Mouse (Mus musculus) large intestine, adult 2 months (tissue): ENCODE results near the gene Spa17. TPM values are rescaled to one million over a fixed set of nuclear protein-coding genes. Genes with fewer than 3 reads are reported as not detected.

Experiments
- DNase-seq: peaks from one replicate; pipeline ENCODE4 v3.0.0-alpha.2; 2012; ENCODE audit warnings: low read depth, low spot score
- WGBS: fragments of 180-500 bp; shearing (Covaris S2); methylation state at CpG from one replicate; pipeline ENCODE4 v1.1.7; 2018; 5-methylcytosine and 5-hydroxymethylcytosine counted together
- polyA plus RNA-seq: library from polyadenylated mRNA; depleted of rRNA; stranded (reverse); fragments of >200 nt; gene quantifications from 2 replicates; pipeline ENCODE4 v1.2.3, GENCODE M21; 2012; rRNA removed

Gene Spa17
- 0.30 and 0.60 TPM in 2 replicates for polyA plus RNA-seq

DNA sequence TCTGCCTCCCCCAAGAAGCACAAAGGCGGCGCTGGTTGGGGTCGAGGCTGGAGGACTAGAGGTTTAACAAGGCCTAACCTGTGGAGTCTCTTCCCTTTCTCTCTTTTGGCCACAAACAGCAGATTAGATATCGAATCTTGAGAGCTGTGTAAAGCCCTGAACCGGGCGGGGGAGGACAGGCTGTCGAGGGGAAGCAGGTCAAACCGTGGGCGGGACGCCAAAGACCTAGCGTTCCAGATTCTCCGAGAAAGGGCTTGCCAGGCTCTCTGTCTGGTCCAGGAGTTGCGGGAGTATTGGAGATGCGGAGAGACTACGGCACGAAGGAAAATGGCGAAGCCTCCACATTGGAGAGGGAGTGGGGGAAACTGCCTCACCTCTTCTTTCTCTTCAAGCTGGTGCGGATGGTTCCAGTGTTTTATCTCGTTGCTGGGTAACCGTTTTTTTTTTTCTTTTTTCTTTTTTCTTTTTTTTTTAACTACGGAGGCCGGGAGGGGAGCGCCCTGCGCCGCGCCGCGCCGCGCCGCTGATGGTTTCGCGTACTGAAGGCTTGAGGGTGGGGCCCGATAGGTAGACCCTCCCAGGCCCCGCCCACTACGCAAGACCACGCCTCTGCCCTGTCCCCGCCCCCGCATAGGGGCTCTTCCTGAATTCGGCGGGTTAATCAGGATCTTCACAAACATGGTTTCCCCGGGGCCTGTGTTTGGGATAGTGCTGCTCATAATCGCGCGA, at the start of gene Spa17:
TSS of gene Spa17 (minus strand) at position 541 of the 729 bp plus-strand sequence.
- DNase-seq, result peak; percentile 64
- under 1% methylated on average over 45 of the region's 45 CpGs for WGBS

- WGBS, result 68% methylated on average over 1 of the region's 1 CpGs
- no peak for DNase-seq
These were observed 49.7 kb upstream of the Spa17 start for GRCm38 (mm10) chr9:37663210-37663609.

DNA sequence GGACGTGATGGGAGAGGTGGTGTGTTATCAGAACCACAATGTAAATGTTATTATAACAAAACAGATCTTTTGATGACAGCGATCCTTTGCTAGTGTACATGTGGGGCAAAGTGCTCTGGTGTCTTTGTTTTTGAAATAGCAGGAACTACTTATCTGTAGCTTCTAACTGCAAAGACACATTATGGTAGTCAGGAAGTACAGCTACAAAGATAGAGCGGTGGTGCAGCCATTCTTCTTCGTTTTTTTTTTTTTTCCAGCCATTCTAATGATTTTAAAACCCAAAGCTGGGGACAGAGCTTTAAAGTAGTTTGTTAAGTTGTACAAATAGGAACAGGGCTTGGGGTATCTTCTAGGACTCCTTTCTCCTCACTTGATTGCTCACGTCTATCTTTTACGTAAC, 45.9 kb upstream of the Spa17 start:
- DNase-seq, result no peak
- 84% methylated on average over 6 of the region's 6 CpGs for WGBS

DNA sequence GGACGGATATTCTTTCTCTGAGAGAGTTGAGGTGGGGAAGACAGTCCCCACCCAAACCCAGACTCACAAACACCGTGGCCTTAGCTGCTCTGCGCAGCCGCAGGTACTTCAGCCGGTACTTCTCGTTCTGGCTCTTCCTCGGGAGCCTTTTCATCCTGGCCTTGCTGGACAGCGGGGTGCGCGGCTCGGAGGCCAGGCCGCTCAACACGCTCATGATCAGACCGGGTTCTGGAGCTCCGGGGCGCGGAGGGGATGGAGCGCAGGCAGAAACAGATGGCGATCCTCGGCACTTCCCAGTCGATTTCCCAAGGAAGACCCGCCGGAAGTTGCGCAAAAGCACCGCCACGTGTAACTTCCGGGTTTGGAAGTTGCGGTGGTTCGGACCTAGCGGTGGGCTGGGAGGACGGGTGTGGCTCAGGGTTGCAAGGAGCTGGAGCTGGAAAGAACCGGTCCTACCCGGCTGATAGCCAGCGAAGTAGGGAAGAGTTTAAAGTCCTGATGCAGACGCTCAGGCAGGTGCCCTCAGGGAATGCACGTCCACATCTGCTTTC, 43.5 kb upstream of the Spa17 start, which contains the start of gene Tbrg1:
TSS of gene Tbrg1 (minus strand) at position 382 of the 551 bp plus-strand sequence.
- DNase-seq, result peak; percentile 95
- under 1% methylated on average over 36 of the region's 36 CpGs for WGBS

- WGBS, result under 1% methylated on average over 10 of the region's 10 CpGs
- DNase-seq, result peak; percentile 60
These were observed 42.9 kb upstream of the Spa17 start for GRCm38 (mm10) chr9:37656439-37656881.

GRCm38 (mm10) chr9:37655961-37656360, 42.4 kb upstream of the Spa17 start:
- no peak for DNase-seq
- WGBS, result 36% methylated on average over 8 of the region's 8 CpGs

- no peak for DNase-seq
- WGBS, result 90% methylated on average over 5 of the region's 5 CpGs
These were observed 40.3 kb upstream of the Spa17 start for GRCm38 (mm10) chr9:37653836-37654235.

DNA sequence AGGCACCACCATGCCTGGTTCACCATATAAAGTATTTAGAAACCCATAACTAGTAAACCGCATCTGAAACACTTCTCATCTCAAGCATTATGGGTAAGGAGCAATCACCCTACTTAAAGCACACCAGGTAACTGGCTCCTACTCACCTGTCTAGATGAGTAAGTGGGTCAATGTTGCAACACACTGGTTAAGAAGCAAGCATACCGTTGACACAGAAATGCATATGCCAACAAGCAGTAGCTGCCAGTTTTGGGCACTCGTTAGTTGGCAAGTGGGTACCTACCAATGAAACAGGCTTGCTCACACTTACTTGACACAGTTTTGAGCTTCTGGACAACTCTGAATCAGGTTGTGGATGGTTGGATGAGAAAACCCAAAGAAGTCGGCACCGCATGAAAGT, 37.1 kb upstream of the Spa17 start:
- WGBS, result 96% methylated on average over 5 of the region's 5 CpGs
- no peak for DNase-seq

- 79% methylated on average over 3 of the region's 3 CpGs for WGBS
- DNase-seq, result no peak
These were observed 32.7 kb upstream of the Spa17 start for GRCm38 (mm10) chr9:37646246-37646645.

DNA sequence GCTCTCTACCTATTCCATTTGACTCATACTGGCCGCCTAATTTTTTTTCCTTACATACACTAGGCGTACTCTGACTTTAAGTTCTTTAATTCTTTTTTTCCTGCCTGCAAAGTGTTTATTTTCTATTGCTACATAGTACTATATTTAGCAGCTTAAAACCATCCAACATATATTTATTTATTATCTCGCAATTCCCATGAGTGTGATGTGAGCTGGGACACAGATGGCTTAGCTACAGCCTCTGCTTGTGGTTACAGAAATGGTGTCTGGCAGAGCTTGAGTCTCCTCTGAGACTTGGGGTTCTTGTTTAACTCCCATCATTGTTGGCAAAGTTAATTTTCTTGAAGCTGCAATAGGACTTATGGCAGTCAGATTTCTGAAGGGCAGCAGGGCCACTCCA, 25.2 kb upstream of the Spa17 start:
- DNase-seq, result no peak
- WGBS, result 86% methylated on average over 3 of the region's 3 CpGs

DNA sequence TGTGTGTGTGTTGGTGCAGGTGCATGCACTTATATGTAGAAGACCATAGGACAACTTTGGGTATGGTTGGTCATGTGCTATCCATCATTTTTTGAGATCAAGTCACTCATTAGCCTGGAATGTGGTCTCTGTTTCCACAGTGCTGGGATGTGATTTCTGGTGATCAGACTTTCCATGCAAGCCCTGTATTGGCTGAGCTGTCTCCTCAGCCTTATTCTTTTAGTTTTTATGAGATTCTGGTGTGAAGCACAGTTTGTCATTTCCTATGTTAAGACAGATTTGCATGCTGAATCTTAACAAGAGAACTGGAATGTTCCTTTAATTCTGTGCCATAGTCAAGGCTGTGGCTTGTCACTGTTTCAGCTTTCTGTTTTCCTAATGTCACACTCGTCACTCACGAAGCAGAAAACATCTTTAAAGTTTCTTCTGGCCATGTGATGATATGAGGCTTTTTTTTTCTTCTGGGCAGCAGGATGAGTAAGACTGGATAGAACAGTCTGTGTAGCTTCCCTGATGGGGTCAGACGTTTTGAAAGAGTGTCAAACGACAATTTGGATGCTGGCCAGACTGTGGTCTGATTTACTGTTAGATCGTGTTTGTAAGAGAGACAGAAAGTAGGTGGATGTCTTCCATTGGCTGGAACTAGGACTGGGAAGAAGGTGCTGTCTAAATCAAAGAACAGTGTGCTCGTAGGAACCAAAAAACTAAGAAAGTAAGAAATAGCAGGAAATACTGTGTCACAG, 23.4 kb upstream of the Spa17 start:
- DNase-seq, result no peak
- 47% methylated on average over 6 of the region's 6 CpGs for WGBS

- DNase-seq, result no peak
- 20% methylated on average over 7 of the region's 7 CpGs for WGBS
These were observed 22.8 kb upstream of the Spa17 start for GRCm38 (mm10) chr9:37636335-37636734.

DNA sequence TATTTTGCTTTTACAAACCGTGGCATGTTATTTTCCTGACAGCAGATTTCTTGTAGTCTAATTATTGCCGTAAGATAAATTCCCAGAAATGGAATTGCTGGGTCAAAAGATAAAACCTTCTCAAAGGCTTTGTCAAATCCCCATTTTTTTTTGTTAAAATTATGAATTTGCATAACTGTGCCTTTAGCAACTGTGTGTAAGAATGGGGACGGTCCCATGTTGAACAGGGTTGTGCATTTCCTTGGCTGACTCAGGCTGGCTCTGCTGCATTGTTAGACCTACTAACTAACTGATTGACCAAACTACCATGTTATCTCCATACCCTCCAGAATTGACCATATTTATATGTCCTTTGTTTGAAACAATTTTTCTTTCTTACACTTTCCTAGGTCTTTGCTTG, 20.7 kb upstream of the Spa17 start:
- 93% methylated on average over 3 of the region's 3 CpGs for WGBS
- DNase-seq, result no peak

- no peak for DNase-seq
- 92% methylated on average over 2 of the region's 2 CpGs for WGBS
These were observed 18.8 kb upstream of the Spa17 start for GRCm38 (mm10) chr9:37632305-37632704.

DNA sequence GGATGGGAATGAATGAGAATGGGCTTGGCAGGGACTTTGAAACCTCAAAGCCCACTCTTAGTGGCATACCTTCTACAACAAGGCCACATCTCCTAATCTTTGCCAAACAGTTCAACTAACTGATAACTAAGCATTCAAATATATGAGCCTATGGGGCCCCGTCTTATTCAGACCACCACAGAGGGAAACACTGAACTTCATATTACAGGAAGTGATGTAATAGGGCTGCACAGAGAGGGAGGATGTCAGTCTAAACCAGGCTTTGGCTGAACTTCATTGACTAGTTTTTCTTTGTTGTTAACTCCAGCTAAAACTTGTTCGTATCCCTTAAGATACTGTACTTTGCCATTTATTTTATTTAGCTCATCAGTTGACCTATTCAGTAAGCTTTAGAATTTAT, 16.4 kb upstream of the Spa17 start:
- no peak for DNase-seq
- 82% methylated on average over 2 of the region's 2 CpGs for WGBS

DNA sequence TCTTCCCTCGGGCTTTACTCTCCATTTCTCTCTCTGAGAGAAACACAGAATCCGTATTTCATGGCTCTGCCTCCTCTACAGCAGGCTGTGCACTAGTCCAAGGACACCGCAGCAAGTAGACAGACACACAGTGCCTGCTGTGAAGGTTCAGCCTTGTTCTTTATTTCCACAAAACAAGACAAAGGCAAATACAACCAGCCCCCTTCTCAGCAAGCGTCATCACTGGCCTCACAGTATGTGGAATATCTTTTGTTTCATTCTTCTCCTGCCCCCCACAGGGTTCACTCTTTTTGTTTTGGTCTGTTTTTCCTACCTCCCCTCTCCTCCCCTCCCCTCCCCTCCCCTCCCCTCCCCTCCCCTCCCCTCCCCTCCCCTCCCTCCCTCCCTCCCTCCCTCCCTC, 15.1 kb upstream of the Spa17 start:
- DNase-seq, result no peak
- WGBS, result 81% methylated on average over 4 of the region's 4 CpGs

GRCm38 (mm10) chr9:37627263-37627662, 13.7 kb upstream of the Spa17 start:
- no peak for DNase-seq
- 98% methylated on average over 1 of the region's 1 CpGs for WGBS

DNA sequence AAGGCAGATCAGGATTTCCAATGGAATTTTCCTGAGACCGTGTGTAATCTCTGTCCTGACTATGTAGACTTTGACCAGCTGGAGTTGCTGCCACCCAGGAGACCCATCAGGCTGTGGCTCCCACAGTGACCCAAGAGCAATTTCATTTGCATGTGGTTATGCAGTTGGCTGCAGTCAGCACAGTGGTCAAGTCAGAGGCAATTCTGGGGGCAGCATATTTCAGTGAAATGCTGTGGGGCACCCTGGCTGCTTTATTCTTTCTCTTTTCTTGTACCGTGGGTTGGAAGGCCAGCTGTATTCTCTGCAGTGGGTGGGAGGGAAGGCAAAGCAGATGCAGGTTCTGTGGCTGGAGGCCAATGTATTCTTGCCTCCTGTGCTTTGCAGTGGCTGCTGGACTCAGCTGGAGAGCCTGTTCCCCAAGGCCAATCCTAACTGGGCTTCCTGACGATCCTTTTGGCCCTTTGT, 12.6 kb upstream of the Spa17 start:
- WGBS, result 55% methylated on average over 3 of the region's 3 CpGs
- DNase-seq, result no peak

DNA sequence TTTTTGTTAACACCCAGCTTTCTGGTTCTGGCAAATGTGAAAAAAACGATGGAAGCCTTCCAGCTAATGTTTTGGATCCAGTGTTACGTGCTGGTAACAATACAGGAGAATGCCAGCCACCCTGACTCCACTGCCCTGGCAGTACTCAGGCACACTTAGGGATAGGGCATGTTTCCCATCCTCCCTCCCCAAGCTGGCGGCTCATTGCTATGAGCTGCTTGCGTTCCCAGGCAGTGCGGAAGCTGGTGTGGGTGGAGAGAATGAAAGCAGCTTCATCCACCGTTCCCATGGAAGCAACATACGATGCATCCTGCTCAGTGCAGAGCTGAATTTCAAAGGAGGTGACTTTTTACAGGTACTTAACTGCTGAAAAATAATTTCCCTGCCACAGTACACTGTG, 12.1 kb upstream of the Spa17 start:
- WGBS, result 73% methylated on average over 7 of the region's 7 CpGs
- no peak for DNase-seq

GRCm38 (mm10) chr9:37625129-37625528, 11.6 kb upstream of the Spa17 start:
- no peak for DNase-seq
- 82% methylated on average over 3 of the region's 3 CpGs for WGBS

GRCm38 (mm10) chr9:37624502-37624901, 11.0 kb upstream of the Spa17 start:
- WGBS, result 83% methylated on average over 1 of the region's 1 CpGs
- no peak for DNase-seq
